Mouse (Mus musculus) testis, adult 2 months (tissue): ENCODE results near the gene 5031439G07Rik. TPM values are rescaled to one million over a fixed set of nuclear protein-coding genes. Genes with fewer than 3 reads are reported as not detected.

Source experiments
- H3K27ac ChIP-seq: fragments of 200-500 bp; 2 replicates; pipeline ENCODE4 v1.5.1; 2012; ENCODE audit warnings: low read depth, low read length; ENCODE audit not compliant: control insufficient read depth, insufficient read depth
- H3K27me3 ChIP-seq: fragments of 200-500 bp; 2 replicates; pipeline ENCODE4 v1.6.1; 2012; ENCODE audit warnings: mild to moderate bottlenecking, low read length, moderate library complexity; ENCODE audit not compliant: control insufficient read depth, insufficient read depth
- H3K36me3 ChIP-seq: fragments of 200-500 bp; 2 replicates; pipeline ENCODE4 v1.6.1; 2012; ENCODE audit warnings: mild to moderate bottlenecking, low read length; ENCODE audit not compliant: control insufficient read depth, insufficient read depth
- H3K4me1 ChIP-seq: fragments of 200-500 bp; 2 replicates; pipeline ENCODE4 v1.6.1; 2012; ENCODE audit warnings: low read length; ENCODE audit not compliant: control insufficient read depth, insufficient read depth
- H3K4me3 ChIP-seq: fragments of 200-500 bp; 2 replicates; pipeline ENCODE4 v1.5.1; 2012; ENCODE audit warnings: low read depth, mild to moderate bottlenecking, low read length, moderate library complexity, mixed read lengths; ENCODE audit not compliant: control insufficient read depth
- CTCF ChIP-seq: fragments of 200-500 bp; IDR thresholded peaks from 2 replicates; pipeline ENCODE4 v1.5.1; 2012; ENCODE audit warnings: low read depth, mild to moderate bottlenecking, inconsistent platforms, low read length, moderate library complexity; ENCODE audit not compliant: control insufficient read depth, insufficient read depth, insufficient replicate concordance
- POLR2A ChIP-seq: fragments of 200-500 bp; IDR thresholded peaks from 2 replicates; pipeline ENCODE4 v1.6.1; 2012; ENCODE audit warnings: low read depth, mild to moderate bottlenecking, inconsistent platforms, low read length, moderate library complexity; ENCODE audit not compliant: control insufficient read depth
- polyA plus RNA-seq: library from polyadenylated mRNA; depleted of rRNA; stranded (reverse); fragments of >200 nt; gene quantifications from 2 replicates; pipeline ENCODE4 v1.2.3, GENCODE M21; 2012

The 5031439G07Rik gene
- polyA plus RNA-seq, 1 experiment: 29.2 TPM

DNA sequence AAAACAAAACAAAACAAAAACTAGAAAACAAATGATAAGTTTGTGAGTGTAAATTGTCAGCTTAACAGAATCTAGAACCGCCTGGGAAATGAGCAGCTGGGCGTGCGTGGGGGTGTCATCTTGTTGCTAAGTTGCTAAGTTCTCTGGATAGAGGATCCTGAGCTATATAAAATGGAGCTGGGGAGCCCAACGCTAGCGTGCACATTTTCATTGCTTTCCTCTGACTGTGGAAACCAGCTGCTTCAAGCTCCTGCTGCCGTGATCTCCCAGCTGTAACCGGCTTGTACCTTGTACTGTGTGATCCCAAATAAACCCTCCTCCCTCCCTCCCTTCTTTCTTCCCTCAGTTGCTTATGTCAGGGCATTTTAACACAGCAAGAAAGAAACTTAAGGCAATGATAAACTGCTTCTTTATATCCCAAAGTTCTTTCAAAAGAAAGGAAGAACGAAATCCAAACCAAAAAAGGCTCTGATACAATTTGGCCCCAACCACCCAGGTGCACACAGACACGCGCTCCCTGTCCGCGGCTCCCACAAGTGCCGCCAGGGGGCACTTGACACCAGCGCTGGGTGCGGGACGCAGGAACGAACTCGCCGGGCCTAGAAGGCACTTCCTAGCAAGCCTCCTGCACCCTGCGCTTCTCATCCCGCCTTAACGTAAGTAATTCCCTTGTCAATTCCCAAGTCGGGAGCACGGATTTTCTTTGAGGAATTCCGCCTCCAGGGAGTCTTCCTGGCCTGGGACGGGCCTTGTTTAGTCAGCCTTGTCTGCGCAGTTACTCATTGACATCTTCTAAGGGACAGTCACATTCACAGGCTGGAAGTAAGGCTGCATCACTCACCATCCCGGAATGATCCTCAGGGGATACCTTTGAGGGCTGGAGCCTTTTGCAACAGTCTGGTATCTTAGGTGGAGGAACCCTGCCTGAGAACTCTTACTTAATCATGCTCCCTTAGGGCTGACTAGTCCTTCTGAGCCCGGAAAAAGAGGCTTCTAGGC is 12.9 kb upstream of the 5031439G07Rik start:
- no peaks in the 10 kb centered on the region for H3K36me3 ChIP-seq
- no peak overlapping the region for H3K4me3 ChIP-seq
- TF ChIP-seq CTCF: peak; percentile 83
- no peak for TF ChIP-seq POLR2A
- peaks cover 15% of the 10 kb centered on the region for H3K4me1 ChIP-seq
- H3K27ac ChIP-seq: no peak overlapping the region
- no peaks in the 10 kb centered on the region for H3K27me3 ChIP-seq

- TF ChIP-seq CTCF: no peak
- TF ChIP-seq POLR2A: no peak
- Histone ChIP-seq H3K27me3 (no peaks in the 10 kb centered on the region), H3K36me3 (no peaks in the 10 kb centered on the region), H3K4me1 (peaks cover 15% of the 10 kb centered on the region), H3K27ac (no peak overlapping the region), H3K4me3 (no peak overlapping the region)
Observed at GRCm38 (mm10) chr15:84999911-85000310, 11.6 kb upstream of the 5031439G07Rik start.

DNA sequence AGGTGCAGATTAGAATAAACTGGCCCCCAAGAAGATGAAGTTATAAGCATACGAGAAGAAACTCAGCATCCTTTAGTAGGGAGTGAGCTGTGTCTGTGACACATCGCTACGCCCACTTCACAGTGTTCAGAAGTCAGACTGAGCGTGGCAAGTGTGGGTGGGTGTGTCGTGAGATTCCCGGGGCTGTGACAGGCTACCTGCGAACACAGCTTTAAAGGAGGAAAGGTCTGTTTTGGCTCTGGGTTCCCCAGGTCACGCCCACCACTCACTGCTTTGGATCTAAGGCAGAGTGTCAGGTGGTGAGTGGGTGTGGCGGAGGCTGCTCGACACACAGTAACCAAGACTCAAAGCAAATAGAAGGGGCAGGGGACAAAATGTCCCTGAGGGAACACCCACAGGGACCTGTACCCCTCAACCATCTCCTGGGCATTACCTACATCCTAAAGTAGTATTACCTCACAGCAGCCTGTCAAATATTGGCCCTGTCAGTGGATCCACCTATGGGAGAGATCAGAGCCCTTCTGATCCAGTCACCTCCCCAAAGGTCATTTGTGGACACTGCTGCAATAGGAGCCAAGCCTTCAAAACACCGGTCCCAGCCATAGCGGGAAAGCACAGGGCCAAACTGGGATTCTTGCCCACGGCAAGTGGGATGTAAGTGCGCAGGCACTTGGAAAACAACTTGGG is 9.6 kb upstream of the 5031439G07Rik start:
- Histone ChIP-seq H3K4me1 (peaks cover 15% of the 10 kb centered on the region), H3K36me3 (no peaks in the 10 kb centered on the region), H3K4me3 (no peak overlapping the region), H3K27me3 (no peaks in the 10 kb centered on the region), H3K27ac (no peak overlapping the region)
- TF ChIP-seq POLR2A: no peak
- no peak for TF ChIP-seq CTCF

DNA sequence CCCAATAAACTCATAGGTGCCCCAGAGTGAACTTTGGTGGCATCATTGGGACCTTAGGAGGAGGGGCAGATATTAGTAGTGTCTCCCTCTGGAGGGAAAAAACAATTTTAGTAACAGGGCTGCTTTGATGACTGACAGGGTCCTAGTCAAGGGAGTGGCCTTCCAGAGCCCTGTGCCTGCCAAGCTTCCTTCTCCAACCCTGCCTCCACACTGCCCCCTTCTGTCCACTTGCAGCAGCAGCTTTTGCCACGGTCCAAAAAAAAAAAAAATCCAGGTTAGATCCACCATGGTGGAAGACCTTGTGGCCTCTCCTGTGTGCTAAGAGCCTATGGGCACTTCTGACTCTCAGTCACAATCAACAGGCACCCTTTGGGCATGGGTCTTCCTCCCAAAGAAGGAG is 7.6 kb upstream of the 5031439G07Rik start:
- Histone ChIP-seq H3K4me3 (no peak overlapping the region), H3K27me3 (no peaks in the 10 kb centered on the region), H3K27ac (no peak overlapping the region), H3K36me3 (no peaks in the 10 kb centered on the region), H3K4me1 (peaks cover 10% of the 10 kb centered on the region)
- peak; percentile 68; the same call in 1 of the 2 replicates for TF ChIP-seq CTCF
- no peak for TF ChIP-seq POLR2A

DNA sequence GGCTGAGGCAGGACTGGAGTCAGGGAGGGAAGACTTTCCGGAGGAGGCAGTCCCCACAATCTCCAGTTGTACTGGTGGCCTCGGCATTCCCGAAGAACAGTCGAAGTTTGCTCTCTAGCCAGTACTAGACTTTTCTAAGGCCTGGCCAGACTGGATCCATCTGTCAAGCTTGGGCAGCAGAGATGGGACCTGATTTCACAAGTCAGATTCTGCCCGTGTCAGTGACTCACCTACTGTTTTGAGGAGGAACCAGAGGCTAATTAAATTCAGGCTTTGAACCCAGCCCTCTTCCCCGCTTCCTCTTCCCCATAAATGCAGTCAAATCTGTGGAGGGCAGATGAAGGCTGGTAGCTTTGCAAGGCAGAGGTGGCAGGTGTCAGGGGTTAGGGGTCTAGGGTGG is 6.7 kb upstream of the 5031439G07Rik start:
- Histone ChIP-seq H3K27me3 (no peaks in the 10 kb centered on the region), H3K36me3 (no peaks in the 10 kb centered on the region), H3K4me3 (no peak overlapping the region), H3K27ac (no peak overlapping the region), H3K4me1 (peaks cover 2% of the 10 kb centered on the region)
- TF ChIP-seq CTCF (no peak), POLR2A (no peak)

DNA sequence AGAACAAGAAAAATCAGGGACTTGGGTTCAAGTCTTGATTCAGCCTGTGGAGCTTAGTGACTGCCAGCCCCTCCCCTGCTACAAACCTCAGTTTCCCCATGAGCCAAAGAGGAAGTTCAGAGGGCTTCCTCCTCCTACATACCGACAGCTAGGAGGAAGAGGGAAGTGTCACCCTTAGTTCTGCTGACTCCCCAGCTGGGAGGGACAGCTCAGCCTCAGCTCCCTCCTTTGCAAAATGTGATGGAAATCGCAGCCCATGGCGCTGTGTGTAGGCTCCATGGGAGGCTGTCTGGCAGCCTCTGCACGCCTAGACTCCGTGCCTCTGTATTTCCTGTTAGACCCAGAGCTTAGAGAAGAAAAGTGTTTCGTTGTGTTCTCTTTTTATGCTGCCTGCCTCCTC is 6.1 kb upstream of the 5031439G07Rik start:
- H3K36me3 ChIP-seq: no peaks in the 10 kb centered on the region
- no peak overlapping the region for H3K4me3 ChIP-seq
- no peak for TF ChIP-seq CTCF
- H3K27me3 ChIP-seq: no peaks in the 10 kb centered on the region
- no peak overlapping the region for H3K27ac ChIP-seq
- H3K4me1 ChIP-seq: no peaks in the 10 kb centered on the region

DNA sequence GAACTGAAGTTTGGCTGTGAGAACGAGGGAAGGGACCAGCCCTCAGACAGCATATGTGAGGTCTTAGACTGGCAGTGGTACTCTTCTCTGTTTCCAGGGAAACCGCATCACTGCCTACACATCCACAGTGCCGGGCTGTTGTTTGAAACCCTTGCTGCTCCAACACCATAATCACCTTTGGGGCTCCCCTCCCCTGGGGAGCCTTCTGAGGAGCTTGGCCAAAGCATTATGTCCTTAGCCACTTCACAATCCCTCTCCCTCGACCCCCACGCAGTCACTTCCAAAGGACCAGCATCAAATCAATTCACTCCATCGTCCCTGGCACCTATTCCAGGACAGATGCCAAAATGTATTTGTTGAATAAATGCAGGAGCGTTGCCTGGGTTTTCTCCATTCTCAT is 1.4 kb upstream of the 5031439G07Rik start:
- no peak for TF ChIP-seq CTCF
- no peak for TF ChIP-seq POLR2A
- Histone ChIP-seq H3K4me3 (no peak overlapping the region), H3K36me3 (no peaks in the 10 kb centered on the region), H3K27ac (no peak overlapping the region), H3K27me3 (peaks cover 2% of the 10 kb centered on the region), H3K4me1 (peaks cover 5% of the 10 kb centered on the region)
